Mouse (Mus musculus): ENCODE results near the gene Bcl7c. TPM values are rescaled to one million over a fixed set of nuclear protein-coding genes. Genes with fewer than 3 reads are reported as not detected.
"Not testable (repeated sequence)": the region's sequence is repeated elsewhere in the genome, so short reads cannot be mapped to it uniquely, and the experiment has no call there.

Bcl7c gene
- polyA plus RNA-seq, 1 experiment, result 21.2 TPM

GRCm38 (mm10) chr7:127648516-127649201 lies 60.1 kb downstream of the Bcl7c start:
- no peak for DNase-seq (ENCODE audit: low read depth)

GRCm38 (mm10) chr7:127647576-127647975 lies 61.2 kb downstream of the Bcl7c start:
- not testable (repeated sequence) for DNase-seq (ENCODE audit: low read depth)

GRCm38 (mm10) chr7:127646363-127646762 lies 62.4 kb downstream of the Bcl7c start:
- no peak for DNase-seq (ENCODE audit: low read depth)

DNA sequence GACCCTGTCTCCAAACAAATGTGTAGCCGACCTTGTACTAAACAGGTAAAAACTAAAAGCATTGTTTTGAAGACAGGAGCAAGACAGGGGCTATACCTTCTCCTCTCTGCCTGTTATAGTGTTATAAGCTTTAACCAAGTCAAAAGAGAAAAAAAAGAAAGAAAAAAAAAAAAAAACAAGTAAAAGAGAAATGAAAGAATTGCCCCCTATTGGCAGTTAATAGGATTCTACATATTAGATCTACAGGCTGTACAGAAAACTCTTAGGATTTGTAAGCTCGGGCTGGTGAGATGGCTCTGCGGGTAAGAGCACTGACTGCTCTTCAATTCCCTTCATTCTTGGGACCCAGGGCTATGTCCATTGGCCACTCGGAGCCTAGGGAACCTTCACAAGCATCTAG lies 66.5 kb downstream of the Bcl7c start:
- DNase-seq (ENCODE audit: low read depth), result no peak

GRCm38 (mm10) chr7:127641260-127641659 lies 67.5 kb downstream of the Bcl7c start:
- DNase-seq (ENCODE audit: low read depth), result peak; percentile 61

DNA sequence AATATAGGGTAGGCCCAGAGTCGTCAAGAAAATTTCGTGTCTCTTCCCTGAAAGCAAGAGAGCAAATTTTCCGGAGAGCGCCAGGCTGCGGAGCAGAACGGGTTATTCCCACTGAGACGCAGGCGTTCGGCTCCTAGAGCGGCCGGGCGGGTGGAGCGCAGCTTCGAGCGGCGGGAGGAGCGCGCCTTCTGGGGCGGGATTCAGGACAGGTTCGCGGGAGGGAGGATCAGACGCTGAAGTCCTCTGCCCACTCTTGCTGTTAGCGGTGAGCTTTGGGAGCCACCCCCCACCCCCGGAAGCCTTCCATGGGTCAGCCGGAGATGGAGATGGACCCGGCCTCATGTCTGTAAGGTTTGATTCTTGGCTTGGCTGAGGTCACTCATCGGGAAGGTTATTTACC lies 71.8 kb downstream of the Bcl7c start:
- DNase-seq (ENCODE audit: low read depth), result no peak

GRCm38 (mm10) chr7:127631416-127631815 lies 77.3 kb downstream of the Bcl7c start:
- DNase-seq (ENCODE audit: low read depth), result no peak

GRCm38 (mm10) chr7:127628646-127629045 lies 80.1 kb downstream of the Bcl7c start:
- no peak for DNase-seq (ENCODE audit: low read depth)

DNA sequence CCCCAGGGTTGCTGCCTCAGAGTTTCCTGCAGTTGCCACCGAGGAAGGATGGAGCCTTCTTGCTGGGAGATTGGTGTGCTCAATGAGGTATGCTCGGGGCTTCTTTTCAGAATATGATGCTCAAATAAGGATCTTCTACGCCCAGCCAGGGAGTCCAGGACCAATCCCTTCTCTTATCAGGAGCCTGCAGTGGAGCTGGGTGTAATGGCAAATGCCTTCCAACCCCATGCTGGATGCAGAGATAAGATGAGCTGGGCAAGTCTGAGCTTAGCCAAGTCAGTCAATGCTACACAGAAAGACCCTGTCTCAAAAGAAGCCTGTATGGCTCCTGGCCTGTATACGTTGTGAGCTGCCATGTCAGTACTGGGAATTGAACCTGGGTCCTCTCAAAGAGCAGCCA lies 82.3 kb downstream of the Bcl7c start:
- DNase-seq (ENCODE audit: low read depth), result no peak

GRCm38 (mm10) chr7:127626039-127626438 lies 82.7 kb downstream of the Bcl7c start:
- no peak for DNase-seq (ENCODE audit: low read depth)

DNA sequence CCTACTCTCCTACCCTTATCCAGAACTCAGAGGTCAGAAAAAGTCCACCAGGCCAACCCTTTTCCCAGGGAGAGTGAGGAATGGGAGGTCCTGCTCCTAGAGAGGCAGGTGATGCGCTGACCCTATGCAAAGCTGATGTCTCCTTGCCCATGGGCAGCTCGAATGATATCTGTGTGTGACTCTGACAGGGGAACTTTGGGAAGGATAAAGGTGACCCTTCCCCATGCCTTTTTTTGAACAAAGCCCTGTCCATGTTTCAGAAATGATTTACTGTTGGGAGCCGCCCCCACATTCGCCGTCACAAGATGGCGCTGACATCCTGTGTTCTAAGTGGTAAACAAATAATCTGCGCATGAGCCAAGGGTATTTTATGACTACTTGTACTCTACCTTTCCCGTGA lies 90.3 kb downstream of the Bcl7c start:
- not testable (repeated sequence) for DNase-seq (ENCODE audit: low read depth)

- DNase-seq (ENCODE audit: low read depth), result no peak
Observed at GRCm38 (mm10) chr7:127617962-127618361, 90.8 kb downstream of the Bcl7c start.

DNA sequence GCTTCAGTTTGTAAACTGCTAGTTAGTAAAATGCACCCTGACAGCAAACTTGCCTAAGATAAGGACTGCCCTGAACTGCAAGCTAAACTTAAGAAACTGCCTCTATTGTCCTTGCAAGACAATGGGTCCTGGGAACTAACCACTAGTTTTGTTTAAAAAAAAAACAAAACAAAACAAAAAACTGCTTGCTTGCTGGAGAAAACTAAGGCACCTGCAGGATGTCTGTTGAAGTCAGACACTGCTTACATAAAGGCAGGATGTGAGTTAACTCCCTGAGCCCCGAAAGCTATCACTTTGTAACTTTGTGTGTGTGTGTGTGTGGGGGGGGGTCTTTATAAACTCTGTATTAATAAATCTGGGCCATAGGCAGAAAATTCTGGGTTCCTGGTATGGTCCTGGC lies 91.9 kb downstream of the Bcl7c start:
- DNase-seq (ENCODE audit: low read depth), result no peak

GRCm38 (mm10) chr7:127616336-127616735 lies 92.4 kb downstream of the Bcl7c start:
- DNase-seq (ENCODE audit: low read depth), result no peak

- DNase-seq (ENCODE audit: low read depth), result no peak
Observed at GRCm38 (mm10) chr7:127614891-127615843, 93.6 kb downstream of the Bcl7c start, which contains the start of gene Zfp629. Gene Zfp629 (minus strand): TSS chr7:127615797.

GRCm38 (mm10) chr7:127614511-127614890 lies 94.2 kb downstream of the Bcl7c start:
- no peak for DNase-seq (ENCODE audit: low read depth)

GRCm38 (mm10) chr7:127614091-127614490 lies 94.6 kb downstream of the Bcl7c start:
- DNase-seq (ENCODE audit: low read depth), result no peak

- DNase-seq (ENCODE audit: low read depth), result no peak
Observed at GRCm38 (mm10) chr7:127613501-127613900, 95.2 kb downstream of the Bcl7c start.

- no peak for DNase-seq (ENCODE audit: low read depth)
Observed at GRCm38 (mm10) chr7:127611561-127611960, 97.2 kb downstream of the Bcl7c start.

All from gonadal fat pad, adult 2 months (tissue).